Comparison of ENCODE assay signal across 13 mouse cellular contexts in the genomic region with DNA sequence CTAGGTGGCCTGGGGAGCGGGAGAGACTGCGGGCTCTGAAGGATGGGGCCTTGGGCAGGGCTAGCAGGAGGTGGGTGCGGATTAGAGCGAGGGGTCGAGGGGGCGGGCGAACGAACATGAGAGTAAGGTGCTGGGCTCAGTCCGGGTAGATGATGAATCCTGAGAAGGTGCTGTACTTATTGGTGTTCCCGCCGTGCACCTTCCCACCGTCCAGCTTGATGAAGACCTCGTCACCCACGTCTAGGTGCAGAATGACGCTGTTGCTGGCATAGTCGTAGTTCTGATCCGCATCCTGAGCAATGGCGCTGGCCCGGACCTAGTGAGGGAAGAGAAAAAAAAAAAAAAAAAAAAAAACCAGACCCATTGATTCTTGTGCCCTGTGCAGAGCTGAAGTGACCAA. TPM values are rescaled to one million over a fixed set of nuclear protein-coding genes. Genes with fewer than 3 reads are reported as not detected.
DNase-seq lines count a peak whose midpoint lies in the region; ATAC-seq and TF ChIP-seq lines count a peak whose summit lies in the region.
"Had no signal": no experiment of that assay in that cellular context is flagged by ENCODE, and none has a peak within 500 bp of the region (broad histone marks: within the 10 kb centered on the region; RNA-seq: fewer than 3 reads in every experiment).

No protein-coding gene starts in this region.

- H3K9me3 ChIP-seq in kidney, embryonic 14.5 days (ENCODE audit: control insufficient read depth, low read length), result no peaks in the 10 kb centered on the region
- H3K9me3 ChIP-seq in limb, embryonic 11.5 days (ENCODE audit: control insufficient read depth, low read length), result no peaks in the 10 kb centered on the region

- H3K4me3 ChIP-seq in kidney, embryonic 14.5 days (ENCODE audit: low read length), result no peak overlapping the region
- H3K4me3 ChIP-seq in testis, adult 2 months (ENCODE audit: control insufficient read depth, low read depth, low read length), result peak overlapping the region; percentile 32
- H3K4me3 ChIP-seq in limb, embryonic 11.5 days (ENCODE audit: low read depth, low read length), result no peak overlapping the region
- H3K4me3 ChIP-seq: erythroblast, embryonic 14.5 days had no signal

- TF ChIP-seq CTCF in testis, adult 2 months (IDR thresholded peaks at IDR 0.05; ENCODE audit: control insufficient read depth, insufficient read depth, insufficient replicate concordance, low read depth, low read length), result no peak

- no peak for DNase-seq in kidney, postnatal 4 days
- DNase-seq in testis, postnatal 14 days (ENCODE audit: low spot score), result no peak
- DNase-seq in limb, embryonic 11.5 days (ENCODE audit: low spot score), result no peak
- no peak for DNase-seq in spleen, postnatal 10 days (ENCODE audit: low spot score in 2 of 2)
- no peak for DNase-seq in urinary bladder, postnatal 25 days (ENCODE audit: low spot score)
- DNase-seq: cerebellum, postnatal 36 days; kidney, adult 18-20 months; right cerebral cortex, postnatal 14 days; thymus, adult 18-20 months had no signal

- H3K9ac ChIP-seq in kidney, embryonic 14.5 days (ENCODE audit: low read depth, low read length), result no peak overlapping the region
- H3K9ac ChIP-seq in limb, embryonic 11.5 days (ENCODE audit: low read length), result no peak overlapping the region

- peaks cover 32% of the 10 kb centered on the region for H3K36me3 ChIP-seq in kidney, embryonic 14.5 days (ENCODE audit: control insufficient read depth, insufficient read depth, low read length)
- no peaks in the 10 kb centered on the region for H3K36me3 ChIP-seq in testis, adult 2 months (ENCODE audit: control insufficient read depth, insufficient read depth, low read length)
- peaks cover 15% of the 10 kb centered on the region for H3K36me3 ChIP-seq in limb, embryonic 11.5 days (ENCODE audit: control insufficient read depth, insufficient read depth, low read length)

- H3K4me1 ChIP-seq in kidney, embryonic 14.5 days (ENCODE audit: control insufficient read depth, insufficient read depth, low read length), result peaks cover 10% of the 10 kb centered on the region
- H3K4me1 ChIP-seq in testis, adult 2 months (ENCODE audit: control insufficient read depth, insufficient read depth, low read length), result peaks cover 21% of the 10 kb centered on the region
- H3K4me1 ChIP-seq in limb, embryonic 11.5 days (ENCODE audit: control insufficient read depth, insufficient read depth, low read length), result peaks cover 4% of the 10 kb centered on the region; the same call in 1 of the 2 replicates

- no peak for TF ChIP-seq POLR2A in testis, adult 2 months (IDR thresholded peaks at IDR 0.05; ENCODE audit: control insufficient read depth, low read depth, low read length)

- H3K27ac ChIP-seq in kidney, embryonic 14.5 days (ENCODE audit: low read depth, low read length), result no peak overlapping the region
- H3K27ac ChIP-seq in testis, adult 2 months (ENCODE audit: control insufficient read depth, insufficient read depth, low read depth, low read length), result no peak overlapping the region
- no peak overlapping the region for H3K27ac ChIP-seq in limb, embryonic 11.5 days (replicated peaks; ENCODE audit: low read depth, low read length)

- peaks cover 59% of the 10 kb centered on the region for H3K27me3 ChIP-seq in kidney, embryonic 14.5 days (ENCODE audit: control insufficient read depth, insufficient read depth, low read length)
- H3K27me3 ChIP-seq in testis, adult 2 months (ENCODE audit: control insufficient read depth, insufficient read depth, low read length), result peaks cover 2% of the 10 kb centered on the region
- H3K27me3 ChIP-seq in limb, embryonic 11.5 days (ENCODE audit: control insufficient read depth, insufficient read depth, low read length), result peaks cover 55% of the 10 kb centered on the region

- ATAC-seq in kidney, embryonic 14.5 days (ENCODE audit: low FRiP score, low TSS enrichment), result no peak
- no peak for ATAC-seq in limb, embryonic 11.5 days (ENCODE audit: insufficient number of reproducible peaks, low FRiP score, low TSS enrichment, low read depth)
- ATAC-seq: lung, postnatal 0 days had no signal

- WGBS in kidney, embryonic 14.5 days, result 9% methylated on average over 19 of the region's 19 CpGs
- WGBS in limb, embryonic 11.5 days, result 4% methylated on average over 19 of the region's 19 CpGs

- H3K4me2 ChIP-seq in kidney, embryonic 14.5 days (replicated peaks; ENCODE audit: low read depth, low read length), result peak overlapping the region; percentile 33; the same call in 1 of the 2 replicates
- H3K4me2 ChIP-seq in limb, embryonic 11.5 days (ENCODE audit: low read depth, severe bottlenecking), result peak overlapping the region; percentile 3; the same call in 1 of the 2 replicates

RNA-seq across cellular contexts. Expression of gene C1ql4, which starts 3.0 kb away (rescaled TPM):
- 0.43 and 1.3 TPM in 2 replicates for polyA plus RNA-seq in kidney, embryonic 14.5 days (2014; fragmentation: Nextera tagmentation; extraction: Ambion mirVana)
- polyA plus RNA-seq in testis, adult 2 months (2012; rRNA removed), result 0.72 and 1.0 TPM in 2 replicates
- not detected in 2 replicates for polyA plus RNA-seq in limb, embryonic 11.5 days (2014; fragmentation: Nextera tagmentation; extraction: Ambion mirVana)
- polyA plus RNA-seq: erythroblast, embryonic 14.5 days; lung, postnatal 0 days had no signal

RNA-seq across cellular contexts. Expression of gene Dnajc22, which starts 8.4 kb away (rescaled TPM):
- polyA plus RNA-seq in kidney, embryonic 14.5 days (2014; fragmentation: Nextera tagmentation; extraction: Ambion mirVana), result 5.4 and 7.1 TPM in 2 replicates
- polyA plus RNA-seq in testis, adult 2 months (2012; rRNA removed), result 4.1 TPM in 2 replicates
- 0.61 and 0.62 TPM in 2 replicates for polyA plus RNA-seq in limb, embryonic 11.5 days (2014; fragmentation: Nextera tagmentation; extraction: Ambion mirVana)

RNA-seq across cellular contexts. Expression of gene Troap, which starts 10.2 kb away (rescaled TPM):
- 27.3 and 31.7 TPM in 2 replicates for polyA plus RNA-seq in kidney, embryonic 14.5 days (2014; fragmentation: Nextera tagmentation; extraction: Ambion mirVana)
- 15.2 and 17.5 TPM in 2 replicates for polyA plus RNA-seq in testis, adult 2 months (2012; rRNA removed)
- polyA plus RNA-seq in limb, embryonic 11.5 days (2014; fragmentation: Nextera tagmentation; extraction: Ambion mirVana), result 33.4 and 37.2 TPM in 2 replicates

RNA-seq across cellular contexts. Expression of gene Prph, which starts 29.6 kb away (rescaled TPM):
- 0.13 and 0.31 TPM in 2 replicates for polyA plus RNA-seq in kidney, embryonic 14.5 days (2014; fragmentation: Nextera tagmentation; extraction: Ambion mirVana)
- polyA plus RNA-seq in testis, adult 2 months (2012; rRNA removed), result 0.14 and 0.36 TPM in 2 replicates
- polyA plus RNA-seq in limb, embryonic 11.5 days (2014; fragmentation: Nextera tagmentation; extraction: Ambion mirVana), result 0.10 and 0.11 TPM in 2 replicates
- polyA plus RNA-seq: erythroblast, embryonic 14.5 days had no signal

RNA-seq across cellular contexts. Expression of gene Spats2, which starts 41.1 kb away (rescaled TPM):
- polyA plus RNA-seq in kidney, embryonic 14.5 days (2014; fragmentation: Nextera tagmentation; extraction: Ambion mirVana), result 51.5 and 55.2 TPM in 2 replicates
- 34.2 and 35.8 TPM in 2 replicates for polyA plus RNA-seq in testis, adult 2 months (2012; rRNA removed)
- polyA plus RNA-seq in limb, embryonic 11.5 days (2014; fragmentation: Nextera tagmentation; extraction: Ambion mirVana), result 69.2 and 70.1 TPM in 2 replicates
